Mouse (Mus musculus) frontal cortex, postnatal 25 days (tissue): ENCODE results near the gene Hkdc1.

ENCODE experiments used
- DNase-seq, 2 experiments: peaks; one replicate each; pipeline ENCODE4 v3.0.0; 2022; ENCODE audit warnings: low spot score in 2 of 2

Hkdc1 gene

DNA sequence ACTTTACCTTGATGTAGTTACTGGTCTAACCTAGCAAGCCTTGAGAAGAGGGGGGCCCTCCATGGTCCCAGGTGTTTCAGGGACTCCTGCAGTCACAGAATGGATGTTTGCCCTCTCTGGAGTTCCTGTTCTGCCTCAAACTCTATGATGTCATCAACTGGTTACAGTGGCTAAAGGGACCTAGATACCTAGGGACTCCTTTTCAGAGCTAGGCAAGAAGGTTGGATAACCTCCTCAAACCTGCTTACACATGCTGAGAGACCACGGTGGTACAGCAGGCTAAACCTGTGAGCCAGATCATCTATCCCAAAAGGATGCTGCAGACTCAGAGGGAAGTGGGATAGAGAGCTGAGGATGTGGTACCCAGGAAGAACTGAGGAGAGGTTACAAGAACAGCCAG, 42.5 kb downstream of the Hkdc1 start, which contains the start of gene Hk1:
Gene Hk1 (minus strand): TSS at position 101 of the 400 bp plus-strand sequence.
- no peak for DNase-seq

DNA sequence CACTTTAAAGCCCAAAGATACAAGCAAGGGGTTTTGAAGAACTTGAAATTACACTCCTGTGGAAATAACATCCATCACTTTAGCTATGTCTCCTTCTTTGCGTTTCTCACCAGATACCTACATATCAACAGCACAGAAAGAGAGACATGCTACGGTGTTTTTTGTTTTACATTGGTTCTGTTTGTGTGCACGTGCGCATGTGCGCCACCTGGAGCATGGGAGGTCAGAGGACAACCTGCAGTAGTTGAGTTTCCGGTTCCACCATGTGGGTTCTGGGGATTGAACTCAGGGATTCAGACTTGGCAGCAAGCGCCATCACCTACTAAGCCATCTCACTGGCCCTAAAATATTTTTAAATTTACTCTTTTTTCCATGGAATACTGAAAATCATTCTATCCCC, 63.5 kb downstream of the Hkdc1 start:
- DNase-seq, result no peak

DNA sequence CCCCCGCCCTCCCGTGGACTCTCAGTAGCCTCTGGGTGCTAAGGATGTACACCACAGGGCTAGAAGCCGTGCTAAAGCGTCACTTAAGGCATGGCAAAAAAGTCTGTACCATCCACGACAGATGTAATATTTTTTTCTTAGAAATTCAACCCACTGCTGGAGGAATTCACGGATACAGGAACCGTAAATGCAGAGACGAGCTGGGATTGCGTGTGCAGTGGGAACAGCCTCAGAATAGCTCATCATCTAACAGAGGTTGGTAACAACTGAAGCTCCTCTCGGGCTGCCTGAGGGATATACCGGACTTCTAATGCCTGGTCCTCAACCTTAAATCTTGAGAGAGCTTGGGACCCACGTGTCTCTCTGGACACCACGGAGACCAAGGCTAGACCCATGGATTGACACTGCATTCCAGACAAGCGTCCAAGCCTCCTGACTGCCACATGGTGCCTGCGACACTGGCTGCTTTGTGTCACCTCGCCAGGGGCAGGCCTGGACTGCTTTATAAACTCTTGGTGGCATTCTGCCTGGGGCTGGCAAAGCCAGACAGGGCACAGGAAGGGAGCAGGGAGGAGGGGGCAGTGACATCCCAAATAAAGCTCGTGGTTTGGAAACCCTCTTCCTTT, 66.1 kb downstream of the Hkdc1 start:
- peak in 1 of 2 experiments; percentile 29 for DNase-seq

DNA sequence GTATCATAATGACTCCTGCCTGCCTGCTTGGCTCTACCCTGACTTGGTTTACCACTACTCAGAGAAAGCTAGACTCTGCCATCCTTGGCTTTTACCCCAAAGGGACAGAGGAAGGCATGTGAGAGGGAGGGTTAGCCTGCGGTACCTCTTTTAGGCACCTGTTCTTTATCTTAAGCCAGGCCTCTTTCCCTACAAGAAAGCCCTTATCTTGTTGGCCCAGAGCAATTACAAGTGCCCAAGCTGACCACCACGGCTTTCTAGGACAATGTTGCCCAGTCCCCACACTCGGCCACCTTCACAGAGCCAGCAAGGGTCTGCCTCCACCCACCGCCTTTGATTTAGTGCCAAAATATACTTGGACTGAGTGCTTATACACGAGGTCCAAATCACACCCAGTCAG, 77.1 kb downstream of the Hkdc1 start:
- DNase-seq, result no peak

DNA sequence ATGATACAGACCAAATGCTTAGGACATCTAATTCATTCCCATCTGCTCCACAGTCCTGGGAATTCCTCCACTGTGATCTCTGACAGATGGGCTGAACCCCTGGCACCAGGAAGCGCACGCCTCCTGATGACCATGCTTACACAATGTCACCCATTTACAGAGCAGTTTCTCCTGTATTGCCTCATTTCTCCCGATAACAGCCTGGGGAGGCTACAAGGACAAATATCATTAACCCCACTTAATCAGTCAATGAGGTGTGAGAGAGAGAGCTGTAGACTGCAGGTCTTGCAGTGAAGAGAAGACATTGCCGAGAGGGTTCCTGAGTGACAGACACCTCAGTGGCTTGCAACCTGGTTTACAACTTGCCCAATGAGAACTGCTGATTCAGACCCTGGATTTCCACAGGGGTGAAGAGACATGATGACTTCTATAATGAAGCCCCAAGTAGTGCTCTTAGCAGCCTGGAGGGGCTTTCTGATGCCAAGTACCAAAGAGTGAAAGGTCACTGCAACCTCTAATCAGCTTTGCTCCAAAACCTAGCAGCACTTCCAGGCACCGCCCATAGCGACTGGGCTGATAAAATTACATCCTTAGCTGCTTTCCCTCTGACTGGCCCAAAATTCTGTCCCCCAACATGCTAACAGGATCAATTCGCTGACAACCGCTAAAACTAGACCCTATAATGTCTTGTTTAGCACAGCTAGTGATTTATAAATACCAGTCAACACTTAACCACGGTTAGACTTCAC, 78.1 kb downstream of the Hkdc1 start:
- no peak for DNase-seq

DNA sequence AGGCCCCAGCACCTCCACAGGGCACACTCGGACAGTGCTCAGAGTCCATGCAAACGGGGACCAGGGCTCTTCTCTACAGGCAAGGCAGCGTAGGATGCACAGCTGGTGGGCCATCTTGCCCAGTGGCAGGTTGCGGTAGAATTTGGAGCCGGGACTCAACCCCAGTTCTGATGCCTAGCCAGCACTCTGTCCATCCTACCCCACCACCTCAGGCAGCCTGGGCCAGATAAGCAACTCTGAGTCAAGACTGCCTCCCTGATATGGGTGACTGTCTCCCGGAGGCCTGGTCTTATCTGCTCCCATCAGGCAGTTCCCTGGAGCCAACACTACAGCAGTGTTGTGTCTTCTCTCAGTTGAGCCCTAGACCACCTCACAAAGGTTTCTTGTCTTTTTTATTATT, 79.8 kb downstream of the Hkdc1 start:
- no peak for DNase-seq

DNA sequence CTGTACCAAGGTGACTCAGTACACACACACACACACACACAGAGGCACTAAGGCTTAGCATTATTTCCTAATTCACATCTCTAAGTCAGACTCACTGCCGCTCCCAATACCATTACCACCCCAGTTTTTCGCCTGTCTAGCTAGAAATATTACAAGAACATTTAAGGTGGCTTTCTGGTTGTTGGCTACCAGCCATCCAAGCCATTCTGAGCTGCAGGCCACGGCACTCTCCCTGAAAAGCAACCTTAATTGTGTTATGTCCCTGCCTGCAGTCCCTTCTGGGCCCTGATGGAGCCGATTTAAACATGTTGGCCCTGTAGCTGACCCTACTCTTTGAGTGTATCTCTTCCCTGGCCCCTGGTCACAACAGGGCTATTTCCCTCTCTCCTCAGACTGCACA, 80.3 kb downstream of the Hkdc1 start:
- DNase-seq, result no peak

DNA sequence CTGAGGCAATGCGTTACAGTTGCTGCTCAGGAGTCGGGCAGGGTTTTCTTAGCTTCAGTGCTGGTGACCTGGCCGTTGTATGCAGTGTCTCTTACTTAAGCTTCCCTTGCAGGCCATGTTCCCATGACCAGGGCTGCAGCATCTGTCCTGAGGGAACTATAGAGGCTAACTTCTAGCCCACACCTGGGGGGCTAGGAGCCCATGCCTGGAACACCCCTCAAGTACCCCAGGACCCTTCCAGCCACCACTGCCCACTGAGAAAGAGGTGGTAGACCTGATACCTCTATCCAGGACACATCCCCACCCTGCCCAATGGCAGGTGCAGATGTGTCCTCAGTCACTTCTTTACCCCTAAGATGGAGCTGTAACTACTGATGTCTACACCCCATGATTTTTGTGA, 81.3 kb downstream of the Hkdc1 start:
- no peak for DNase-seq

DNA sequence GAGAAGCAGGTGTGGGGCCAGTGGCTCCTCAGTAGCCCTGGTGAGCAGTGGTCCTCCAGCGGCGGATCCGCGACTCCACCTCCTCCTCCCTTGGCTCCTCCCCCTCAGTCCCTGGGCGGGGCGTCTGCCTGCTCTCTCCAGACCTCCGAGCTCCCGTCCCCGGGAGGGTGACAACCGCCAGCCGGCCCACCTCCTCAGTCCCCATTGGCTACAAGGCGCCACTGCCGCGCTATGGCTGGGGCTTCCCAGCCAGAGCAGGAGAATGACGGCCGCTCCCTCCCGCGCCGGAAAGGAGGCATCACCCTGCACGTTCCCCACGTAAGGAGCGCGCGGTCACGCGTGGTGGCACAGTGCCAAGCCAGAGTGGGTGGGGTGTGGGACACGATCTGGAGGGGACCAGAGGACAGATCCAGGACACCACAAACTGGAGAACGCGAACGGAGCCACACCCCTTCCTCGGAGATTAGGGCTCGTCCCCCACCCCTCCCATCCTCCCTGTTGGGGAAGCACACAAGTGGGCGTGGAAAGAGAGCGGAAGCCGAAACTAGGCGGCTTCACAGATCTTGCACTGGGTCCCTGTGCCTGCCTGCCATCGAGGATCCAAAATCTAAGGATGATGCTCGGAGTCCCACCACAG, 82.1 kb downstream of the Hkdc1 start:
- peak; percentile 94 for DNase-seq

DNA sequence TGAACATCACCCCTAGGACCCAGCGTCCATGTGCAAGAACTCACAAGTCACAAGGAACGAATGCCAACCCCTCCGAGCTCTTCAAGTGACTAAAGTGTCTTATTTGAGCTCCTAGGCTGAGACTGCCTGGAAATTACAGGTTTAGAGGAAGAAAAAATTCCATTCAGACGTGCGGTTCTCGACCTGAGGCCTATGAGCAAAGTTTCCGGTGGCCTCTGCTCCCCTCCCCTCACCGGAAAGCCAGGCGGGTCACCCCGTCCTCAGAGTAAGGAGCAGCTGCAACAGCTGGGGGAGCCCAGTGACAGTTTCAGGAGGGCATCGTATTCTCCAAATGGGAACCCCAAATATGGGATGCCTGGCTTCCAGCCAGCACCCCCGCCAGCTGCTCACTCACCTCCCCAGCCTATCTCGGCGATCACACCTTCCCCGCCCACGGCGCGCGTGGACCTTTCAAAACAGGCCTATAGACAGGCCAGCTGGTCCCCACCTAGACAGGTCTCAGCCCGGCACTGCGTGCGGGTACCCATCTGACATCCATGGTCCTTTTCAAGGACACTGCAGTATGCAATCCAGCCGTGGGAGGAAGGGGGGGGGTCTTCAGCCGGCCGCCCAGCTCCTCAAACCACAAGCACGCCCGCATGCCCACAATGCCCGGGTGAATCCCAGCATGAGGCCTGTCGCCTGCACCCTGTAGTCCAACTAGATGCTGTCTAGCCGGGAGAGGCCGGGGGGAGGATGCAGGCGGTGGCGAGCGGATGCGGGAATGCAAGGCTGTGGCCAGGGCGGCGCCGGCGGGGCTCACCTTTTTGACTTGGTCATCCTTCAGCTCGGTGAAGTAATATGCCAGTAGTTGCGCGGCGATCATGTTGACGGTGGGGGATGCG, 82.8 kb downstream of the Hkdc1 start:
- DNase-seq, result peak; percentile 46 to 65

DNA sequence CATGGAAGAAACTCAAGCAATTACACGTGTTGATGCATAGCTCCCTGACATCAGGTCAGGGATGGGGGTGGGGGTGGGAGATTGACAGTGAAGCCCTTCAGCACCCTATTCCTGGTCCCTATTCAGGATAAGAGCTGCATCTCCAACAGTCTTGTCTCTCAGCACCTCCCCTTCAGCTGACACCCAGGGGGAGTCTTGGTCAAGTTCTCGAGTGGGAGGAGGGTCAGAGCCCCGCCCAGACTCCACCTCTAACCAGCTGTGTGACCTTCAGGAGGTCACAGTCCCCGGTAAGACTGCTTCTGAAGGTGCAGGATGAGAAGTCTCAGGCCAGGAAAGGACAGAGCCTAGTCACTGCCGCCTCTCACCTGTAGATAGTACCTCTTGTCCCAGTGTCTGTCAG, 83.7 kb downstream of the Hkdc1 start:
- DNase-seq, result no peak

DNA sequence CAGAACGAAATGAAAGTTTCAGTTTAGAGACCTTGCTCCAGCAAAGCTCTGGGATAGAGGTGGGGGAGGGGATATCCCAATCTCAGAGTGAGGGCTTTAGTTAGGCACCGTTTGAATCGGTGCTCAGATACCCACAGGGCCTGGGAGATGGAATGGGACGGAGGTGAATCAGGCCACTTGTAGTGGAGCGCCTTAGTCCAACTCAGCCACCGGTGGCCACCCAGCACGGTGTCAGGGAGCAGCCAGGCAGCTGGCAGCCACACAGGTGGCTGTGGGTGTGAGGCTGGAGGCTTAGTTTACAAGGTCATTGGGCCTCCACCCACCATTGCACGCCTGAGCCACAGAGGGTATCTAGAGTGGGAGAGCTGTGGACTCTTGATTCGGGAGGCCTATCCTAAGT, 84.1 kb downstream of the Hkdc1 start:
- no peak for DNase-seq

DNA sequence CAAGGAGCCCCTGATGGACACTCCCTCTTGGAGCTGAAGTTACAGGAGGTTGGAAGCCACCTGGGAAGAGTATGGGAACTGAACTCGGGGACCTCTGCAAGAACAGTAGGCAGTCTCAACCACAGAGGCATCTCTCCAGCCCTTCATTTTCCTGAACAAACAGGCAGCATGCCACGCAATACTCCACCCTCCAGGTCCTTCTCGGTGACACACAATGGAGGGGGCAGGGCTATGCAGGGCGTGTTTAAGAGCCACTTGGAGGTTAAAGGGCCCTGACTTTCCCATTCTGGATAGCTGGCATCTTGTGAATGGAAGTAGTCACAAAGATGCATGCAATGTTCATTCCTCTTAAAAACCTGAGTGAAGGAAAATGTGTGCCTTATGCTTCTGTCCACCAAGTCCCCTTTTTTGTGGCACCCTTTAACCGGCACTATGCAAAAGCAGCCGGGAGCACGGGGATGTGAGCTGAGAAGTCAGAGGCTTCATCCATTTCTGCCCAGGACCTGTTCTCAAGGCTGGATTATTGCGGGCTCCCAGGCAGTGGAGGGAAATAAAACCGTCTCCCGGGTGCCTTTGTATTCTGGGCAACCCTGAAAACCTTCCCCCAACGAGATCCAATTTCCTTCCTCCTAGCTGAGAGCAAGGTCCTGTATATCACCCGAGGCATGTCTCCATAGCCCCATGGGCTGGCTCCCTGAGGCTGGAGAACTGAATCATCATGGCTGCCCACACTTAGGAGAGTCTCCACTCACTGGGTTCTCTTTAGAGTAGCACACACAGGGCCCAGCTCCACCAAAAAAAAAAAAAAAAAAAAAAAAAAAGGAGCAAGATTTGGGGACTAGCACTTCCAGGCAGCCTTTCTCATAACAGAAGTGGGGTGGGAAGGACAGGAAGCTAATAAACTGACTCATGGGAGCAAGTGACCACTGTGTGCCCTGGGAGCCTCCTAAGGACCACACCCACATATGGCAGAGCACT, 85.4 kb downstream of the Hkdc1 start:
- no peak for DNase-seq

DNA sequence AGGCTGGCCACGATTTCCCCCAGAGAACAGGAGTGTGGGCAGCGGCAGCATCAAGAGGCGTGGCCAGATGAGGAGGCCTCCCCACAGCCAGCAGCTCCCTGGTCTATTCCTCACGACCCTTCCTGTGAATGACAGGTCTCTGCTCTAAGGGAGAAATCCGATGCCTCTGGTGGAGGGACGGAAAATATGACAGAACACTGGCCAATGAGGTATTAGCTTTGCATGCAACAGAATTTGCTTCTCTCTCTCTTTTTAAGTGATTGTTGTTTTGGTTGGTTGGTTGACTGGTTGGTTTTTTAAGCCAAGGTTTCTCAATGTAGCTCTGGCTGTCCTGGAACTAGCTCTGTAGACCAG, 86.9 kb downstream of the Hkdc1 start:
- no peak for DNase-seq

DNA sequence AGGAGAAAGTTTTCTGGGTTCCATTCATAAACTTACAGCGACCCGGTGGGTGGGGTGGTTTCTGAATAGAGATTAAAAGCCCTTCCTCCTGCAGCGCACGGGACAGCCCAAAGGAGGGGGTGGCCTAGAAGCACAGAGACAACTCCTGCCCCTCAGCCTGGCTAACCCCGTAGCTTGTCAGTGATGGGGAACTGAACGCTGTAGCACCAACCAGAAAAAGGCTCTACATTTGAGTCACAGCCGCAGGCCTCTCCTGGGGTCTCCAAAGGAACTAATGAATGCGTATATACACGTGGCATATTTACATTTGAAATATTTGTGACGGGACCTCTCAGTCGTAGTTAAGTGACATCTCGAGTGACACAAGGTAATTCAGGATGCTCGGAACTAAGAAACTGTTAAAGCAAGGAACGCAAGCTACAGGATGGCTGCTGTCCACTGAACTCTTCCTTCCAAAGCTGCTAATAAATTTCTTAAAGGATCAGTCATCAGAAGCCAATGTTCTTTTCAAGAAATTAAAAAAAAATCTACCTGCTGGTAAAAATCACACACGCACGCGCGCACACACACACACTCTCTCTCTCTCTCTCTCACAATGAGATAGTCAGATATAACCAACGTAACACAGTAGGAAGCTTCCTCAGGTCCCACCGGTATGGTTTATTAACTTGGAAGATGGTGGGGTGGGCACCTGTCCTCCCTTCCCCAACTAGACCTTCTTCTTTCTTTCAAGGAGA, 87.4 kb downstream of the Hkdc1 start:
- no peak for DNase-seq

DNA sequence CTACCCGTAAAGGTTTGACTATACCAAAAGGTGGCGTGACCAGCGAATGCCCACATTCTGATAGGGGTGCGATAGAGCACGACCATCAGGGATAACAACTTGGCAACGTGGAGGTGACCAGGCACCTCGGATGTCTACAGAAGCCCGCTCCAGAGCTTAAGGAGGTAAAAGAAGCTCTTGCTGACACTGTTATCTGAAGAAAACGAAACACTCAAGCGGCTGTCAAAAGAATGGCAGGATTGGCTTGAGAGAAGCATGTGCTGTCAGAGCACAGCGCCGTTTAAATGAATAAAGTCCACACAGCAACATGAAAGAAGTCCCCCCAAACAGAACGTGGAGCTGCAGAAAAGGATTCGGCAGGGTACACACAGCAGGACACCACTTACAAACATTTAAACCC, 89.0 kb downstream of the Hkdc1 start:
- DNase-seq, result no peak
